Mouse (Mus musculus) MEL (cell line): ENCODE measurements around the gene Ros1.

Source experiments
- CHD2 ChIP-seq: IDR thresholded peaks from 2 replicates; pipeline ENCODE4 v1.6.1; 2011; ENCODE audit warnings: low read length, improper control_type of control experiment
- CTCF ChIP-seq, 3 experiments: IDR thresholded peaks in 2 of 3; conservative IDR thresholded peaks in 1 of 3; 2 replicates each; pipeline ENCODE4 v1.5.1; 2011 to 2012; ENCODE audit warnings: low read length in 3 of 3, low read depth in 2 of 3, mild to moderate bottlenecking in 2 of 3, improper control_type of control experiment in 1 of 3, inconsistent platforms in 1 of 3, mixed read lengths in 1 of 3, moderate library complexity in 1 of 3; ENCODE audit not compliant: control insufficient read depth in 1 of 3, insufficient read depth in 1 of 3, poor library complexity in 1 of 3, severe bottlenecking in 1 of 3
- EP300 ChIP-seq, 2 experiments: IDR thresholded peaks; 2 replicates each; pipeline ENCODE4 v1.6.1; 2011; ENCODE audit warnings: improper control_type of control experiment in 2 of 2, low read length in 2 of 2, low read depth in 1 of 2, mild to moderate bottlenecking in 1 of 2
- GABPA ChIP-seq: IDR thresholded peaks from 2 replicates; pipeline ENCODE4 v1.6.1; 2012; ENCODE audit warnings: low read depth, mild to moderate bottlenecking, inconsistent platforms, low read length, improper control_type of control experiment, moderate library complexity
- MAFK ChIP-seq: IDR thresholded peaks from 2 replicates; pipeline ENCODE4 v1.6.1; 2011; ENCODE audit warnings: low read depth, mild to moderate bottlenecking, low read length, improper control_type of control experiment, borderline replicate concordance
- MAX ChIP-seq: IDR thresholded peaks from 2 replicates; pipeline ENCODE4 v1.6.1; 2011; ENCODE audit warnings: low read length, improper control_type of control experiment
- MXI1 ChIP-seq: IDR thresholded peaks from 2 replicates; pipeline ENCODE4 v1.6.1; 2011; ENCODE audit warnings: mild to moderate bottlenecking, low read depth, low read length, improper control_type of control experiment
- NELFE ChIP-seq: IDR thresholded peaks from 2 replicates; pipeline ENCODE4 v1.6.1; 2011; ENCODE audit warnings: low read depth, low read length, improper control_type of control experiment
- NRF1 ChIP-seq: IDR thresholded peaks from 2 replicates; pipeline ENCODE4 v1.6.1; 2014; ENCODE audit warnings: low read depth, mild to moderate bottlenecking, inconsistent platforms, low read length, improper control_type of control experiment, moderate library complexity; ENCODE audit not compliant: poor library complexity, insufficient read depth, severe bottlenecking
- POLR2A ChIP-seq, 2 experiments: IDR thresholded peaks; 2 replicates each; pipeline ENCODE4 v1.6.1; 2011 to 2012; ENCODE audit warnings: low read length in 2 of 2, mild to moderate bottlenecking in 2 of 2, control low read depth in 1 of 2, improper control_type of control experiment in 1 of 2, low read depth in 1 of 2, moderate library complexity in 1 of 2; ENCODE audit not compliant: control insufficient read depth in 1 of 2, insufficient read depth in 1 of 2, poor library complexity in 1 of 2
- TCF12 ChIP-seq: IDR thresholded peaks from 2 replicates; pipeline ENCODE4 v1.6.1; 2014; ENCODE audit warnings: low read depth, mild to moderate bottlenecking, inconsistent platforms, low read length, improper control_type of control experiment, moderate library complexity
- ZNF384 ChIP-seq: IDR thresholded peaks from 2 replicates; pipeline ENCODE4 v1.6.1; 2012; ENCODE audit warnings: low read depth, mild to moderate bottlenecking, inconsistent platforms, low read length, improper control_type of control experiment

- TF ChIP-seq EP300 (IDR thresholded peaks at IDR 0.05; ENCODE audit: low read depth in 1 of 2, low read length in 2 of 2) (no peak), CHD2 (no peak), POLR2A (IDR thresholded peaks at IDR 0.05; ENCODE audit: control insufficient read depth in 1 of 2, insufficient read depth in 1 of 2, low read depth in 1 of 2, low read length in 2 of 2, poor library complexity in 1 of 2) (no peak), ZNF384 (no peak), MXI1 (no peak), TCF12 (no peak), MAFK (no peak), NRF1 (no peak), CTCF (IDR thresholded peaks at IDR 0.05 in 2 of 3, conservative IDR thresholded peaks at IDR 0.05 in 1 of 3; ENCODE audit: control insufficient read depth in 1 of 3, insufficient read depth in 1 of 3, low read depth in 2 of 3, low read length in 3 of 3, poor library complexity in 1 of 3, severe bottlenecking in 1 of 3) (no peak), GABPA (no peak), MAX (no peak), NELFE (no peak)
Measured at GRCm38 (mm10) chr10:52130762-52131161, 64.3 kb downstream of the Ros1 start.
